Mouse (Mus musculus) liver, postnatal 0 days (tissue): ENCODE results near the gene Tmub1. TPM values are rescaled to one million over a fixed set of nuclear protein-coding genes. Genes with fewer than 3 reads are reported as not detected.
A peak's percentile ranks its signal among the peaks of the same experiment; 100 is the strongest.

ENCODE experiments used
- ATAC-seq: fragments of 200-750 bp; cut with Nextera tagmentation; 2 replicates; pipeline ENCODE4 v1.8.0; 2017; ENCODE audit warnings: mild to moderate bottlenecking, moderate library complexity
- DNase-seq: peaks from one replicate; pipeline ENCODE4 v3.0.0-alpha.2; 2016
- H3K27ac ChIP-seq: fragments of 300-500 bp; sonication (generic); 2 replicates; pipeline ENCODE4 v1.5.1; 2014; ENCODE audit warnings: antibody characterized with exemption, moderate library complexity, mild to moderate bottlenecking, low read depth
- H3K27me3 ChIP-seq: fragments of 300-500 bp; sonication (generic); 2 replicates; pipeline ENCODE4 v1.6.1; 2014; ENCODE audit warnings: low read length, control low read depth, mixed read lengths; ENCODE audit not compliant: insufficient read depth
- H3K36me3 ChIP-seq: fragments of 300-500 bp; sonication (generic); replicated peaks from 2 replicates; pipeline ENCODE4 v1.6.1; 2014; ENCODE audit warnings: mild to moderate bottlenecking, control low read depth, low read length, moderate library complexity, mixed read lengths; ENCODE audit not compliant: insufficient read depth
- H3K4me1 ChIP-seq: fragments of 300-500 bp; sonication (generic); 2 replicates; pipeline ENCODE4 v1.6.1; 2014; ENCODE audit warnings: antibody characterized with exemption, mild to moderate bottlenecking, control low read depth; ENCODE audit not compliant: insufficient read depth
- H3K4me2 ChIP-seq: fragments of 300-500 bp; sonication (generic); 2 replicates; pipeline ENCODE4 v1.6.1; 2014; ENCODE audit warnings: low read depth, mild to moderate bottlenecking, low read length, moderate library complexity, mixed read lengths
- H3K4me3 ChIP-seq: fragments of 300-500 bp; sonication (generic); 2 replicates; pipeline ENCODE4 v1.5.1; 2014; ENCODE audit warnings: low read depth, low read length
- H3K9ac ChIP-seq: fragments of 300-500 bp; sonication (generic); replicated peaks from 2 replicates; pipeline ENCODE4 v1.6.1; 2014; ENCODE audit warnings: mild to moderate bottlenecking, moderate library complexity
- H3K9me3 ChIP-seq: fragments of 300-500 bp; sonication (generic); 2 replicates; pipeline ENCODE4 v1.6.1; 2016; ENCODE audit warnings: mild to moderate bottlenecking, control low read depth, low read length, mixed read lengths
- CTCF ChIP-seq: sonication (generic); IDR thresholded peaks from 2 replicates; pipeline ENCODE4 v1.5.1; 2016; ENCODE audit warnings: antibody characterized with exemption, low read depth
- EP300 ChIP-seq: IDR thresholded peaks from 2 replicates; pipeline ENCODE4 v1.6.1; 2016; ENCODE audit warnings: antibody characterized with exemption, low read depth, mild to moderate bottlenecking
- WGBS: fragments of 180-500 bp; shearing (Covaris S2); extraction: QIAGEN DNeasy Blood & Tissue Kit; methylation state at CpG from one replicate; pipeline ENCODE4 v1.1.7; 2014; ENCODE audit not compliant: insufficient replicate concordance; 5-methylcytosine and 5-hydroxymethylcytosine counted together
- polyA plus RNA-seq: library from polyadenylated mRNA; unstranded; fragments of >200 nt; fragmentation: Nextera tagmentation; extraction: Ambion mirVana; gene quantifications from 2 replicates; pipeline ENCODE4 v1.2.1, GENCODE M21; 2015

Gene Tmub1
- polyA plus RNA-seq, 1 experiment from 2014 or later, result 5.2 TPM

- peak; percentile 76 for ATAC-seq
- 5% methylated on average over 36 of the region's 66 CpGs for WGBS
- Histone ChIP-seq H3K36me3 (0 out of 2 replicates have a peak, but pooled peaks cover 5% of the 10 kb centered on the region), H3K27me3 (no peaks in the 10 kb centered on the region), H3K9ac (peak overlapping the region; percentile 81), H3K4me1 (peaks cover 30% of the 10 kb centered on the region), H3K27ac (peak overlapping the region; percentile 94), H3K4me2 (peak overlapping the region; percentile 100), H3K9me3 (no peaks in the 10 kb centered on the region), H3K4me3 (peak overlapping the region; percentile 81)
- no peak for TF ChIP-seq CTCF
- TF ChIP-seq EP300, result no peak
- peak; percentile 89 for DNase-seq
Observed at GRCm38 (mm10) chr5:24451264-24452029, 3.8 kb upstream of the Tmub1 start.

GRCm38 (mm10) chr5:24446630-24447029, 1.0 kb downstream of the Tmub1 start:
- TF ChIP-seq CTCF (no peak), EP300 (no peak)
- DNase-seq, result no peak
- no peak overlapping the region for H3K9ac ChIP-seq
- peaks cover 9% of the 10 kb centered on the region for H3K36me3 ChIP-seq
- no peak overlapping the region for H3K27ac ChIP-seq
- H3K4me3 ChIP-seq, result no peak overlapping the region
- peaks cover 29% of the 10 kb centered on the region for H3K4me1 ChIP-seq
- H3K9me3 ChIP-seq, result no peaks in the 10 kb centered on the region
- WGBS, result 91% methylated on average over 7 of the region's 7 CpGs
- 0 out of 2 replicates have a peak overlapping the region, but pooled peaks have one; percentile 70 for H3K4me2 ChIP-seq
- H3K27me3 ChIP-seq, result no peaks in the 10 kb centered on the region
- ATAC-seq, result no peak

GRCm38 (mm10) chr5:24445428-24446080, 2.1 kb downstream of the Tmub1 start:
- H3K36me3 ChIP-seq, result peaks cover 19% of the 10 kb centered on the region
- H3K27me3 ChIP-seq, result no peaks in the 10 kb centered on the region
- WGBS, result 57% methylated on average over 20 of the region's 20 CpGs
- peak overlapping the region; percentile 99 for H3K4me2 ChIP-seq
- H3K4me3 ChIP-seq, result peak overlapping the region; percentile 98
- H3K4me1 ChIP-seq, result peaks cover 23% of the 10 kb centered on the region
- TF ChIP-seq EP300, result no peak
- peak; percentile 22; the same call in 1 of the 2 replicates for TF ChIP-seq CTCF
- H3K9ac ChIP-seq, result peak overlapping the region; percentile 97
- H3K27ac ChIP-seq, result peak overlapping the region; percentile 95
- ATAC-seq (peak; percentile 1; the same call in 1 of the 2 replicates), DNase-seq (no peak)
- no peaks in the 10 kb centered on the region for H3K9me3 ChIP-seq

GRCm38 (mm10) chr5:24444746-24445427, 2.8 kb downstream of the Tmub1 start, which contains the start of gene Fastk:
Gene Fastk, minus strand, starts transcription at chr5:24445287.
- H3K9ac ChIP-seq, result peak within 1 kb of the TSS; percentile 97
- peak within 1 kb of the TSS; percentile 99 for H3K4me2 ChIP-seq
- H3K27ac ChIP-seq, result peak within 1 kb of the TSS; percentile 95
- H3K4me1 ChIP-seq, result peaks cover 23% of the 10 kb centered on the region
- DNase-seq (peak; percentile 96), ATAC-seq (peak; percentile 84)
- WGBS, result under 1% methylated on average over 60 of the region's 60 CpGs
- peak within 1 kb of the TSS; percentile 98 for H3K4me3 ChIP-seq
- no peak for TF ChIP-seq CTCF
- H3K27me3 ChIP-seq, result no peaks in the 10 kb centered on the region
- H3K9me3 ChIP-seq, result no peaks in the 10 kb centered on the region
- H3K36me3 ChIP-seq, result peaks cover 25% of the 10 kb centered on the region

GRCm38 (mm10) chr5:24443927-24444326, 3.7 kb downstream of the Tmub1 start:
- H3K4me2 ChIP-seq, result peak overlapping the region; percentile 99
- TF ChIP-seq EP300, result no peak
- TF ChIP-seq CTCF, result no peak
- ATAC-seq, result no peak

GRCm38 (mm10) chr5:24443204-24443603, 4.5 kb downstream of the Tmub1 start:
- TF ChIP-seq EP300, result no peak
- TF ChIP-seq CTCF, result no peak
- no peak for ATAC-seq
- 83% methylated on average over 7 of the region's 7 CpGs for WGBS
- H3K27me3 ChIP-seq, result no peaks in the 10 kb centered on the region
- no peak overlapping the region for H3K27ac ChIP-seq
- H3K4me2 ChIP-seq, result no peak overlapping the region
- peaks cover 23% of the 10 kb centered on the region for H3K4me1 ChIP-seq
- no peaks in the 10 kb centered on the region for H3K9me3 ChIP-seq
- peaks cover 39% of the 10 kb centered on the region for H3K36me3 ChIP-seq
- no peak overlapping the region for H3K4me3 ChIP-seq
- no peak for DNase-seq
- no peak overlapping the region for H3K9ac ChIP-seq

More at GRCm38 (mm10) chr5:24443927-24444326, 3.7 kb downstream of the Tmub1 start:
- Histone ChIP-seq H3K4me3 (peak overlapping the region; percentile 98), H3K9ac (peak overlapping the region; percentile 97), H3K36me3 (peaks cover 34% of the 10 kb centered on the region), H3K9me3 (no peaks in the 10 kb centered on the region), H3K4me1 (peaks cover 23% of the 10 kb centered on the region), H3K27me3 (no peaks in the 10 kb centered on the region), H3K27ac (peak overlapping the region; percentile 95; the same call in 1 of the 2 replicates)
- 83% methylated on average over 12 of the region's 12 CpGs for WGBS
- no peak for DNase-seq
